Mouse (Mus musculus) lung, postnatal 0 days (tissue): ENCODE data around the gene Ift22.

ENCODE experiments used
- CTCF ChIP-seq: IDR thresholded peaks from 2 replicates; pipeline ENCODE4 v1.5.1; 2016; ENCODE audit warnings: antibody characterized with exemption, mild to moderate bottlenecking
- EP300 ChIP-seq: IDR thresholded peaks from 2 replicates; pipeline ENCODE4 v1.6.1; 2016; ENCODE audit warnings: antibody characterized with exemption, mild to moderate bottlenecking, control low read depth

DNA sequence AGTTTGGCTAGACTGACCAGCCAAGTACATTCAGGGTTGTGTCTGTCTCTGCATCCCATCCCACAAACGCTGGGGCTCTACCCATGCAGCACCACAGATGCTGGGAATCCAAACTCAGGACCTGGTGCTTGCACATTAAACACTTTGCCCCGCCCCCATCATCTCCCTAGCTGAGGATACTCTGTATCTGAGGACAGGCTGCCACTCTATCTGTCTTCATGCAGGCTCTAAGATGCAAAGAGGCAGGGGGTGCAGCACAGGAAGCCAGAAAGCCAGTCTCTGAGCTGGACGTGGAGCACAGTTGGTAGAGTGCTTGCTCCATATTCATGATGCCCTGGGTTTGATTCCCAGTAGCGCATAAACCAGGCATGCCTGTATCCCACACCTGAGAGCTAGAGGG, 45.1 kb upstream of the Ift22 start:
- TF ChIP-seq CTCF, result no peak
- TF ChIP-seq EP300, result no peak
